Mouse (Mus musculus): Measurements from ENCODE around the gene Esrrg. TPM values are rescaled to one million over a fixed set of nuclear protein-coding genes. Genes with fewer than 3 reads are reported as not detected.
A peak's percentile ranks its signal among the peaks of the same experiment; 100 is the strongest.

Esrrg gene
- polyA plus RNA-seq, 1 experiment from 2014 or later, result 21.2 TPM

- no peak overlapping the region for H3K4me3 ChIP-seq
- 55% methylated on average over 12 of the region's 12 CpGs for WGBS
- peaks cover 43% of the 10 kb centered on the region for H3K4me1 ChIP-seq
- no peaks in the 10 kb centered on the region for H3K27me3 ChIP-seq (replicated peaks)
- no peak overlapping the region for H3K27ac ChIP-seq (replicated peaks)
- no peaks in the 10 kb centered on the region for H3K36me3 ChIP-seq
- H3K9ac ChIP-seq, result no peak overlapping the region; the same call in 1 of the 2 replicates
- ATAC-seq (ENCODE audit: extremely low read depth, insufficient number of reproducible peaks, low FRiP score, low TSS enrichment), result no peak
- no peaks in the 10 kb centered on the region for H3K9me3 ChIP-seq
- no peak overlapping the region for H3K4me2 ChIP-seq
Measured at GRCm38 (mm10) chr1:187807477-187808390, 199.1 kb downstream of the Esrrg start.

GRCm38 (mm10) chr1:187808391-187808922, 199.9 kb downstream of the Esrrg start:
- H3K9ac ChIP-seq, result no peak overlapping the region
- no peaks in the 10 kb centered on the region for H3K36me3 ChIP-seq
- H3K27me3 ChIP-seq (replicated peaks), result no peaks in the 10 kb centered on the region
- ATAC-seq (ENCODE audit: extremely low read depth, insufficient number of reproducible peaks, low FRiP score, low TSS enrichment), result no peak
- no peak overlapping the region for H3K4me3 ChIP-seq
- no peaks in the 10 kb centered on the region for H3K9me3 ChIP-seq
- no peak overlapping the region for H3K27ac ChIP-seq (replicated peaks)
- H3K4me2 ChIP-seq, result no peak overlapping the region
- H3K4me1 ChIP-seq, result peaks cover 36% of the 10 kb centered on the region
- 84% methylated on average over 5 of the region's 5 CpGs for WGBS

- no peak for ATAC-seq (ENCODE audit: extremely low read depth, insufficient number of reproducible peaks, low FRiP score, low TSS enrichment)
- Histone ChIP-seq H3K27ac (replicated peaks) (no peak overlapping the region), H3K4me3 (no peak overlapping the region), H3K9me3 (no peaks in the 10 kb centered on the region), H3K36me3 (no peaks in the 10 kb centered on the region), H3K4me2 (no peak overlapping the region), H3K4me1 (peaks cover 26% of the 10 kb centered on the region), H3K27me3 (replicated peaks) (no peaks in the 10 kb centered on the region), H3K9ac (no peak overlapping the region)
- 73% methylated on average over 3 of the region's 3 CpGs for WGBS
Measured at GRCm38 (mm10) chr1:187809546-187809945, 201.0 kb downstream of the Esrrg start.

DNA sequence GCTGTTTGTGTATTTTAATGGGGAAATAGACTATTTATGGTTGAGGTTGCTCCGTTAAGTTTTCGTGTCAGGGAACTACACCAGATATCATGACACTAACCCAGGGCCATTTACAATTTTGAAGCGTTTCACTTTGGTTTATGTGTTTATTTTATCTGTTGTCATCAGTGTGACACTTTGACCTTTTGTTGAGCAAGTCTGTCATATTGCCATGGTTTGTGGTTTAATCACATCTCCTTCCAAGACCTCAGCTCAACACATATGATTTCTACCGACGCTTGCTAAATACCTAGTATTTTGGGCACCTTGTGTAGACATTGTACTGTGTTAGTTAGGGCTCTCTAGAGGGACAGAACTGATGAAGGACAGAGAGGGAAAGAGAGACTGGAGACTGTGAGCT, 210.8 kb downstream of the Esrrg start:
- H3K36me3 ChIP-seq, result no peaks in the 10 kb centered on the region
- no peak overlapping the region for H3K4me3 ChIP-seq
- no peak overlapping the region for H3K4me2 ChIP-seq
- no peaks in the 10 kb centered on the region for H3K27me3 ChIP-seq (replicated peaks)
- WGBS, result 85% methylated on average over 5 of the region's 5 CpGs
- ATAC-seq (ENCODE audit: extremely low read depth, insufficient number of reproducible peaks, low FRiP score, low TSS enrichment), result no peak
- no peaks in the 10 kb centered on the region for H3K9me3 ChIP-seq
- H3K27ac ChIP-seq (replicated peaks), result no peak overlapping the region
- peaks cover 17% of the 10 kb centered on the region for H3K4me1 ChIP-seq
- H3K9ac ChIP-seq, result no peak overlapping the region

DNA sequence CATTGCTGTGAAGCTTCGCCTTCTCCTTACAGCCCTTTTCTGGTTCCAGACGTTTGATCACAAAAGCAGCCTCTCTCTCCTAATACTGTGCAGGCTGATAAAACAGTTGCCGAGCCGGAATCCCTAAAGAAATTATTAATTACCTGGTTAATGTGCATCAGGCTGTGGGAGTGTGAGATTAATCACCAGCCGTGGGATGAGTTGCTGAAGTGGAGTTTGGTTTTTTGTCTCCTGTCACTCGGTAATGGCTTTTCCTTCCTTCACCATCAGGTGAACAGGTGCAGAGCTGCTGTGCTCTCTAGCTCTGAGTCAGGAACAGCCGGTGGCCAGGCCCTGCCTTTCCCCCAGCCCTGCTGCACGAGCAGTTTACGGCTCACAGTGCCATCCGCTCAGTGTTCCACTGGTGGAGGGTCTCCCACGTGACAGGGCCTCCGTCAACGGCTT, 212.8 kb downstream of the Esrrg start:
- Histone ChIP-seq H3K9me3 (no peaks in the 10 kb centered on the region), H3K4me1 (peaks cover 24% of the 10 kb centered on the region), H3K9ac (no peak overlapping the region), H3K27me3 (replicated peaks) (no peaks in the 10 kb centered on the region), H3K27ac (replicated peaks) (no peak overlapping the region), H3K4me3 (no peak overlapping the region), H3K36me3 (no peaks in the 10 kb centered on the region), H3K4me2 (no peak overlapping the region)
- 69% methylated on average over 13 of the region's 13 CpGs for WGBS
- no peak for ATAC-seq (ENCODE audit: extremely low read depth, insufficient number of reproducible peaks, low FRiP score, low TSS enrichment)

DNA sequence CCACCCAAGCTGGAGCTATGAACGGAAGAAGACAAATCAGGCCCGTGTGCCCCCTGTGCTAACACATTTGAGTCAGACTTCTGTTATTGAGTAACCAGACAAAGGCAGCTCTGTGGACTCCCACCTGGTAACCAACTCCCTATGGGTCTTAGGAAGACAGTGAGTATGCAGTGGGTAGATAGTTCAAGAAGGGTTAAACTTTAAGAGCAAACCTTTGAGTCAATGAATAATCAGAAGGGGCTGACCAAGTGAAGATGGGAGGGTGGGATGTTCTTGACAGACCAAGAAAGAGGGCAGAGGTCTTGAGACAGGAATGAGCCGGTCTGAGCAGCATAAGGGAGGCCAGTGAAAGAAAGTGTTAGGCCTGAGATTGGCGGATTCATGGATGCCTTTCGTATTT, 214.8 kb downstream of the Esrrg start:
- Histone ChIP-seq H3K4me3 (no peak overlapping the region), H3K4me1 (peaks cover 41% of the 10 kb centered on the region), H3K27me3 (replicated peaks) (no peaks in the 10 kb centered on the region), H3K9ac (no peak overlapping the region), H3K27ac (replicated peaks) (no peak overlapping the region), H3K4me2 (no peak overlapping the region), H3K9me3 (no peaks in the 10 kb centered on the region), H3K36me3 (no peaks in the 10 kb centered on the region)
- no peak for ATAC-seq (ENCODE audit: extremely low read depth, insufficient number of reproducible peaks, low FRiP score, low TSS enrichment)
- WGBS, result 78% methylated on average over 5 of the region's 5 CpGs

DNA sequence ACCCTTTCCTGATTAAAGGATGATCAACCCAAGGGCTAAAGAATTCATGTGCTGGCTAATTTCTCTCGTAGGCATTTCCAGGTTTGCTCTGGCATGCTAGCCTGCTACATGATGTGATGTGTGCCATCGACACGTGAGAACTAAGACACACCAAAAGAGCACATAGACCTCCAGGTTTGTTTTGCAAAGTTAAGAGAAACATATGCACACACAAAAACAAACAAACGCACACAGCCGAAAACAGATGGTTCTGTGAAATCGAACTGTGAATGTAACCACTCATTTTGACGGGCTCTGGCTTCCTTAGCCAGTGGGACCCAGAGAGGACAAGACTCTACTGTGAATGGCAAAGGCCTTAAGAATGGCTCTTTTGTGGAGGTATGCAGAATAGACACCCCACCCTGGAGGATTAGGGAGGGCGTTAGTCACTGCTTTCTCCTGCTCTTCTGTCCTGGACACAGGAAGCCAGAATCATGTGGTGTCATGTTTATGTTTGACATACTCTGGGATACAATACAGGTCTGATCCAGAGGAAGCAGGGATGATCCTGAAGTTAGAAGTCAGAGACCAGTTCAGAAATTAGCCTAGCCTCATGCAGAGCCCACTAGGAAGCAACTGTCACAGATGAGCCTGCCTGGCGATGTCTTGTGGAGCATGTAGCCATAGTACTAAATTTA, 217.0 kb downstream of the Esrrg start:
- Histone ChIP-seq H3K4me2 (no peak overlapping the region), H3K4me3 (no peak overlapping the region), H3K36me3 (no peaks in the 10 kb centered on the region), H3K27me3 (replicated peaks) (no peaks in the 10 kb centered on the region), H3K27ac (replicated peaks) (peak overlapping the region; percentile 53), H3K9ac (0 out of 2 replicates have a peak overlapping the region, but pooled peaks have one; percentile 1), H3K4me1 (peaks cover 41% of the 10 kb centered on the region), H3K9me3 (no peaks in the 10 kb centered on the region)
- WGBS, result 77% methylated on average over 9 of the region's 9 CpGs
- no peak for ATAC-seq (ENCODE audit: extremely low read depth, insufficient number of reproducible peaks, low FRiP score, low TSS enrichment)

DNA sequence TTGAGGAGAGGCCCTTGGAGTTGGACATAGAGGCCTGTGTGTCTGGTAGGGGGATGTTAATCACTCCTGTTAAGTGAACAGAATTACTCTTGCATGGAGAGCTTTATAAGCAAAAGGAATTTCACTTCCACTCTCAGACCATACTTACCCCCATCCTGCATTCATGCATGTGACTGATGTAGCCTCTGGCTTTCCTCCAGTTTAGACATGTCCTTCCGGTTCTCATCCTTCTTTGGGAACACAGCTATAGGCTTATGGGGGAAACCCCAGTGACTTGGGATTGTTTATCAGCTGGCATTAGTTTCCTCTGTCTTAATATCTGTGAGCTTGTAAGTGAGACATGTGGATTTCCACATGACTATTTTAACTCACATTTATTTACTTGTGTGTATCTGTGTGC, 217.5 kb downstream of the Esrrg start:
- Histone ChIP-seq H3K27ac (replicated peaks) (peak overlapping the region; percentile 53), H3K27me3 (replicated peaks) (no peaks in the 10 kb centered on the region)

GRCm38 (mm10) chr1:187826869-187827268, 218.3 kb downstream of the Esrrg start:
- H3K4me1 ChIP-seq, result peaks cover 30% of the 10 kb centered on the region
- no peak overlapping the region for H3K27ac ChIP-seq (replicated peaks)
- H3K4me3 ChIP-seq, result no peak overlapping the region
- no peak overlapping the region for H3K4me2 ChIP-seq
- no peak overlapping the region for H3K9ac ChIP-seq
- 73% methylated on average over 5 of the region's 5 CpGs for WGBS
- H3K36me3 ChIP-seq, result no peaks in the 10 kb centered on the region
- ATAC-seq (ENCODE audit: extremely low read depth, insufficient number of reproducible peaks, low FRiP score, low TSS enrichment), result no peak
- H3K27me3 ChIP-seq (replicated peaks), result no peaks in the 10 kb centered on the region
- H3K9me3 ChIP-seq, result no peaks in the 10 kb centered on the region

More for the DNA sequence above, 217.5 kb downstream of the Esrrg start:
- H3K4me2 ChIP-seq, result no peak overlapping the region
- WGBS, result 22% methylated on average over 1 of the region's 1 CpGs
- H3K4me3 ChIP-seq, result no peak overlapping the region
- no peaks in the 10 kb centered on the region for H3K9me3 ChIP-seq
- ATAC-seq (ENCODE audit: extremely low read depth, insufficient number of reproducible peaks, low FRiP score, low TSS enrichment), result no peak; the same call in 1 of the 2 replicates
- peaks cover 35% of the 10 kb centered on the region for H3K4me1 ChIP-seq
- H3K9ac ChIP-seq, result no peak overlapping the region
- no peaks in the 10 kb centered on the region for H3K36me3 ChIP-seq

DNA sequence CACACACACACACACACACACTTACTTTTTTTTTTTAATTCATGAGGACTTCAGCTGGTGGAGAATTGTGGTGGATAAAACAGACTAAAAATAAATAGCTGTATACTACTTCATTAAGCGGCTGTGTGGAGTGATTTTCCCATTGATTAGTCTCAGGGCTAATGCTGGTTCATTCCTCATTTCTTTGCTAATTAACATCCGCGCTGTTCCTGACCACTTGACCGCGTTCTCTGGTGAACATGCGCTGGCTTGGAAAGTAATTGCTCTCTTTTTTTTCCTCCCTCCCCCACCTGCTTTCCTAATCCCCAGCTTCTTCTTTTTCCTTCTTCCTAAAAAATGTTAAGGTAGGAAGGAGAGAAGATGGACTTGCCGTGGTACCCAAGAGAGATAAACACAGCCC, 222.3 kb downstream of the Esrrg start:
- WGBS, result 81% methylated on average over 7 of the region's 7 CpGs
- ATAC-seq (ENCODE audit: extremely low read depth, insufficient number of reproducible peaks, low FRiP score, low TSS enrichment), result no peak
- Histone ChIP-seq H3K36me3 (no peaks in the 10 kb centered on the region), H3K9me3 (no peaks in the 10 kb centered on the region; the same call in 1 of the 2 replicates), H3K4me1 (peaks cover 36% of the 10 kb centered on the region), H3K9ac (no peak overlapping the region), H3K4me2 (no peak overlapping the region), H3K4me3 (no peak overlapping the region), H3K27ac (replicated peaks) (no peak overlapping the region), H3K27me3 (replicated peaks) (no peaks in the 10 kb centered on the region)

DNA sequence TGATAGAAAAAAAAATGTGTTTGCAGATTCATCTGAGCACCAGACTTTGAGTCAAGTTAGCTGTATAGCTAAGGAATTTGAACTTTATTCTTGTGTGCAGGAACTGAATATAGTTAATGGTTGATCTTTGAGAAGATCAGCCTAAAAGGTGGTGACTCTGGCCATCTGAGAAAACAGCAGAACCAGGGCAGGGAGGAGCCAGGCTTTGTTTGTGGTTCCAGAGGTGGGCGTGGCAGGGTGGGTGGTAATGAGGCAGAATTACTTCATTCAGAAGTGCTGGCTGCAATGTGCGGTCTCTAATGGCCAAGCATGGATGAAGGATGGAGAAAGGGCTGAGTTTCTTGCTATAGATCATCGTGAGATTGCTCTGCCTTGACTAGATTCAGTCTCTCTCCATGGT, 224.3 kb downstream of the Esrrg start:
- WGBS, result 64% methylated on average over 3 of the region's 3 CpGs
- no peak for ATAC-seq (ENCODE audit: extremely low read depth, insufficient number of reproducible peaks, low FRiP score, low TSS enrichment)
- H3K27ac ChIP-seq (replicated peaks), result no peak overlapping the region
- no peak overlapping the region for H3K9ac ChIP-seq
- H3K4me2 ChIP-seq, result no peak overlapping the region
- H3K4me1 ChIP-seq, result peaks cover 35% of the 10 kb centered on the region
- no peak overlapping the region for H3K4me3 ChIP-seq
- no peaks in the 10 kb centered on the region for H3K36me3 ChIP-seq
- H3K27me3 ChIP-seq (replicated peaks), result no peaks in the 10 kb centered on the region
- H3K9me3 ChIP-seq, result no peaks in the 10 kb centered on the region; the same call in 1 of the 2 replicates
